Mouse (Mus musculus) lung, postnatal 10 days (tissue): ENCODE measurements at regions not wholly inside any gene's neighbourhood (a gene's known extent, or its start where the extent isn't known, plus 50 kb on each side); places are given as distances from the start of the nearest gene placed in this dataset.

ENCODE experiments used
- DNase-seq: peaks from one replicate; pipeline ENCODE4 v3.0.0; 2021

DNA sequence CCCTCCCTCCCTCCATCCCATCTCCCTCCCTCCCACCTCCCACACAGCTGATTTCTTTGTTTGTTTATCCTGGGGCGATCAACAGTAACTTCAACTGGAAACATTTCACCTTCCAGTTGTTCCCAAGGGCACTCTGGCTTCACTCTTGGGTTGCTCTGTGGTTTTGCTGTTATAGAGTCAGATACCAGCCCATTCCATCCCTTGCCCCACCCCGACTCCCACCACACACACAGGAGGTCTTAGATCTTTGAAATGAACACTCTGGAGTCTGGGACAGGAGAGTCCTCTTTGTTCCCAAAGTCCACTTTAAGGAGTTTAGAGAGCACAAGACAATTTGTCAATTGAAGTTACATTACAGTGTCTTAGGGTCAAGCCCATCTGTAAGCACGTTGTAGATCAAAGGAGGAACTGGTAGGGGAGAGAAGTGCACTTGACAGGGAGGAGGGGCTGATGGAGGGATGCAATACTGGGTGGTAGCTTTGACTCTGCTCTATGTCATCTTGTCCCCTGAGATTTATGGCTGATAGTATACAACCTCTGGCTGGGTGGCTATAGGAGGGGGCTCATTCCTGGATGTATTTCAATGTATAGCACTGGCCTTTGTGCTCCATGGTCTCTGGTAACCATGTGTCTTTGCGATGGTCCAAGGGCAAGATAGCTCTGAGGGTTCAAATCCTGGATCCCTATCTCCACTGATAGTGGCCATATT lies 313.9 kb downstream of the Glrx3 start:
- DNase-seq = no peak

DNA sequence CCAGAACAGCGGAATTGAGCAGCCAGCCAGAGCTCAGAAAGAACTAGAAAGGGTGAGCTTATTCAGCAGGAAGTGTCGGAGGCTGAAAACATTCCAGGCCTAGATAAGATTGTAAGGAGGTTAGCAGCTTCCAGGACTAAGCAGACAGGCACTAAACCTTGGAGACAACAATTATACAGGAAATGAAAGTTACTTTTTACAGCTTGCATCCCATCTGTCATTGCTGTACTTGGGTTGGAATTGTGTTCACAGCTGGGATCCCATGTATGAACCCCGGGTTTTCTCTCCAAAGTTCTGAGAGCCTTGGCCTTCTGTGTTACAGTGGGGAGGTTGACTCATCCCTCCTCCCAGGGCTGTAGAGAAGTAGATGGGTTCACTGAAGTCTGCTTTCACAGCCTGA lies 328.5 kb downstream of the Glrx3 start:
- DNase-seq = no peak

DNA sequence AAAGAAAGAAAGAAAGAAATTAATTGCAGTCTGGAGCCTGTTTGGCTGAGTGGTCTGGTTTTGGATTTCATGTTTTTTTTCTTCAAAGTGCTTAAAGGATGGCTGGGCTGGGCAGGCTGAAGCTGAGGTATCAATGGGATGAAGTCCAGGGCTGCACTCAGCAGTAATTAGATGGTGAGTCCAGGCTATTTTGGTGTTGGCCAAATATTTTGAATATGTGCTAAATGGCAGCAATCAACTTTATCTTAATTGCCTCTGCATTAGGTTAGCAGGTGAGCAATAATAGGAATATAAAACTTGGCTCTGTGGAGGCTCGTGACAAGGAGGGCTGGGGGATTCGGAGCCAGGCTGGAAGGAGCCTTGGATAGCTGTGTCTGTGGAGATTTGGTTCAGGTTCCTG lies 329.3 kb downstream of the Glrx3 start:
- DNase-seq = no peak

DNA sequence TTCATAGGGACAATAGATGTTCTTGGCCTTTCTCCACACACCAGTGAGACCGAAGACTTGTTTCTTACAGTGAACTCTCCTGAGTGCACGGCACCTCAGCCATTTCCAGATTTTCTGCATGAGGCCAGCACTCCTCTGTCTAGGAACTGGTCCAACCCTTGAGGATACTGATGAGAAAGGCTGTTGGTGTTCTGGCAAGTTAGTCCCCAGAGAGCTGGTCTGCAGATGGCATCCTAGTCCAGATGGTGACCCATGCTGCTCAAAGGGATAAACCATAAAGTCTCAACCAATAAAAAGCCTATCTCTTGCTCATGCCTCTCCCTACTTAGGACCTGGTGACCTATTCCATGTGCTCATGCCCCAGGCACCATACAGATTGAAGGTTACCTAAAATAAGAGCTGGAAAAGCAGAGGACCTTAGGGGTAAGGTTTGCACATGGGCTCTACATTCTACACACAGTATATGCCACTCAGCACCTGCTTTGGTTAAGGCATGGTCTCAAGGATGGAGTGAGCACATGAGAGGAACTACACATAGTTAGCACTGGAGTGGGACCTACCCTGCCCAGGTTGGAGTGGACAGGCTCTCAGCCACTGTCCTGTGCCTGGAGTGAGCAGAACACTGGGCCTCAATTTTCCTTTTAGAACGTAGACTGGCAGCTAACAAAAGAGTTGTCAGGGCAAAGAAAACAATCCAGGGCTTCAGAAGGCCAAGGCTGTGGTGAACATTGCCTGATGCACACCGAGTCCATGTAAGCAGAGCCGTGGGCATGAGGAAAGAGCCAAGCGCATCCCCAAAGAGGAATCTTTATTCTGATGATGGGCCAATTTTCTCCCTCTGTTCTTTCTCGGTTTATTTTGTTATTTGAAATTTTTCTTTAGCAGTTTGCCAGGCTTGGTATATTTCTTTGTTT lies 335.9 kb downstream of the Glrx3 start:
- DNase-seq = no peak

DNA sequence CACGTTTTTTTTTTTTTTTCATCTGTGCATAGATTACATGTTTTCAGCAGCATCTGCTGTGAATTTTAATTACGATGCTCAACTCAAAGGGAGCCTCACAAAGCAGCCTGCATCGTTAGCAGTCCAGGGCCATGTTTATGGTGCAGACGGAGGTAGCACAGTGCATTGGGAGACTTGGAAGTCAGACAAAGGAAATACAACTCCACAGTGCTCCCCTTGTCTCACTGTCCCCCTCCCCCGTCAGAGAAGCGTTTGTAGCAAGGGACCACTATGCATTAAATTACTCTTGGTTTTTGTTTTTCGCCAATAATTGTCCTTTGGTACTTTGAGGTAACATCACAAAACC lies 336.5 kb downstream of the Glrx3 start:
- DNase-seq = no peak

DNA sequence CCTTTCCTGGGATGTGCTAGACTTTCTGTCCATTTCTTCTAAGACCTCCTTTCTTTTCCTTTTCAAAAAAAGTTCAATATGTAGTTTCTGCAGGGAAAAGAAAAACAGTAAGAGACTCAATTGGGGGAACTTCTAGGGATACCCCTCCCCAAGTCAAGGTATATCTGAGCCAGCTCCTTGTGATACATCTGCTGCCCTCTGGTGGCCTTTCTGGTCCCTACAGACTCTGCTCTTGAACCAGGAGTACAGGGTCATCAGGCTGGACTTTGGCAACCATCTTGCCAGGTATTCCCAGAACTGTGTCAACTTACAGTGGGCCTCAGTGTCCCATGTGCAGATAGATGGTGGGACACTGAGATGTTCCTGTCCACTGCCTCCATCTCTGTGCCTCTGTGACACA lies 346.5 kb downstream of the Glrx3 start:
- peak; percentile 33 for DNase-seq

DNA sequence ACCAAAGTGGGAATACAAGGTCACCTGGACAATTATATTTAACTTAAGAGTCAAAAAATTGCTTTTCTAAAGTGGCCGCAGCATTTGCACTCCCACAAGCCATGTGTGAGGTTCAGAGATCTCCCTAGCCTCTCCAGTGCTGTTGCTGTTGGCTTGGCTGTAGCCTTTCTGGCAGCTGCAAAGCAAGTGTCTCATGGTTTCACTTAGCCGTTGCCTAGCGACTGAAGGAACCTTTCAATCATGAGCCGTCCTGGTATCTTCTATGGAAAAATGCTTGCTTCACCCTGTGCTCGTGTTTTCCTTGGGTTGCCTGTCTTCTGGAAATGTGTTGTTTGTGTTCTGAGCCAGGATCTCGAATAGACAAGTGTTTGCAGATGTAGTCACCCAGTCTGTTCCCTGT lies 367.9 kb downstream of the Glrx3 start:
- DNase-seq = peak; percentile 56

DNA sequence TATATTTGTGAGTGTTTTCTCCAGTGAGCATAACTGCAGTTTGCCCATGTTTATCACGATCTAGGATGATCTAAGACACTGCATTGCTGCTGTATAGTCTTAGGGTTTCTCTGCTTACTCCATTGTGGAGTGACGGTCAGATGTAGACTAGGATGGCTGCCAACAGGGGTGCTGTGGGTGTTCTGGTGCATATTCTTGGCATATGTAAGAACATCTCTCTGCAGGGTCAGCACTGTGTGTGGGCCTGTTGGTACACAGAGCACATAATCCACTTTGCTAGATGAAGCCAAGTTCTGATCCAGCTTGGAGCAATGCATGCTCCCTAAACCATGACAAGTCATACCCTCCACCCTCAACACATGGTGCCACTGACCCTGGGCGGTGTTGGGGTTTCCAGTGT lies 375.4 kb downstream of the Glrx3 start:
- peak; percentile 15 for DNase-seq

DNA sequence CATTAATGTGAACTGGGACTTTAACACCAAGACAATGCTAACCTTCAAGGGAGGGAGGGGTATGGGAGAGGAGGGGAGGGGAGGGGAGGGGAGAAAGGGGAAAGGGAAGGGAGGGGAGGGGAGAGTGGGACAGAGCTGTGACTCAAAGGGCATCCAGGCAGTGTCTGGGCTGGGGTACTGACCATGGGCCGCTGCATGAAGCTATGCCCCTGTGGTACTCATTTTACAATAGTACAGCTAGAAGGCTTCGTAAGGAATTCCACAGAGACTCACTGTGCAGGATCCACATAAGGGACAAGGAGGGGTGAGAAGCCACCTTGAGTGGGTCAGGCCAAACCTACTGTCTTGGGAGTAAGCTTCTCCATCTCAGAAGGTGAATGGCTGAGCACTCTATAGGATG lies 403.1 kb downstream of the Glrx3 start:
- no peak for DNase-seq

DNA sequence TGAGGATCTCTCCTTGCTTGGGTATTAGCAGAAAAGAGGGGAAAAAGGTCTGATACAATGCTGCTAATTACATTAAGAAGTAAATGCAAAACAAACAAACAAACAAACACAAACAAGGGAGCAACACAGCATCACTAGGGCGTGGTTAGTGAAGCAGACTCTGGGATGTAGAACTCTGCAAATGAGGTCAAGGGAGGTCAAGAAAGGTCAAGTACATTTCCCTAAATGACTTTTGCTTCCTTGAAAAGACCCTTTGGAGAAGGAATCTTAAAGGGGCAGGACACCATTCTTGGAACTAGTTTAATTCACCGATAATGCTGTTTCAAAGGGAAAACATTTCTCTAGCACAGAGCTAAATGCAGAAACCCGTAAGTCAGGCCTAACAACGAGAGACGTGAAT lies 403.6 kb downstream of the Glrx3 start:
- no peak for DNase-seq

DNA sequence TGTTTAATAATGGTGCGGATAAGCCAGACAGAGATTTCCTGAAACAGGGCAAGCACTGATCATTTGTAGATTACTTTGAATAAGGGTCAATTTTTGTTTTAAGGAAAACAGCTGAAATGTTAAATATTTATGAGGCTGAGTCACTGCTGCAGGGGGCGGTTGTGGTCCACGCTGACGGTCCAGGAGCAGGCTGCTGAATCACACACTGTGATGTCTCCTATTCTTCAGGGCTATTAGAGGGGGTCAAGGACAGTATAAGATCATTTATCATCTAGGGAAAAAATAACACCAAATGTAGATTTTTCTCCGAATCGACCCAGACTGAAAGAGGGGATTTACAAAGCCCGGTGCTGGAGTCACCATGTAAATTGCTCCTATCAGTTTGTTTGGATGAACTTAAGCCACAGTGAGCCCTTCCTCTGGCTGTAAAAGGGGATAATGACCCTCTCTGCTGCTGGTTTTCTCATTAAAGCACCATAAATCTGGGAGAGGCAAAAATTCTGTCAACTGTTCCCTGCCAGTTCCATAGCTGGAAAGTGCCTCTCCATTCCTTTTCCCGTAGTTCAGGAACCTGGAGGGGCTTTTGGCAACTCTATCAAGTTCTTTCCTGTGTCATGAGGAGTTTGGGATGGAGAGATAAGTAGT lies 404.2 kb downstream of the Glrx3 start:
- no peak for DNase-seq

DNA sequence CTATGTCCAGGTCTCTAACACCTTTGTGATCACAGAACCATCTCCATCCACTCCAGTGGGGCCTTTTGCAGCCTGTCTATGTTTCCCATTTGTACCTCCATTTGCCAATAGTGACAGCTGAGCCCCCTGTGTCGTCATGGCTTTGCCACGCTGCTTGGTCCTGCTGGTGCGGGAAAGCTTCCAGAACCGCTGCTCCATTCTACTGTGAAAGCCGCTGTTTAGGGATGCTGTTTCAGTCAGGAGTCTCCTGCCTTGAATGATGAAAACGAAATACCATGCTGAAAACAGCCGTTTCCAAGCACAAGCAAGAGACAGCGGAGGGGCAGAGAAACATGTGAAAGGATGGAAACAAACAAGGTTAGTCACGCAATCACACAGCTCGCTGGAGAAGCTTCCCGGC lies 410.4 kb downstream of the Glrx3 start:
- DNase-seq = no peak

DNA sequence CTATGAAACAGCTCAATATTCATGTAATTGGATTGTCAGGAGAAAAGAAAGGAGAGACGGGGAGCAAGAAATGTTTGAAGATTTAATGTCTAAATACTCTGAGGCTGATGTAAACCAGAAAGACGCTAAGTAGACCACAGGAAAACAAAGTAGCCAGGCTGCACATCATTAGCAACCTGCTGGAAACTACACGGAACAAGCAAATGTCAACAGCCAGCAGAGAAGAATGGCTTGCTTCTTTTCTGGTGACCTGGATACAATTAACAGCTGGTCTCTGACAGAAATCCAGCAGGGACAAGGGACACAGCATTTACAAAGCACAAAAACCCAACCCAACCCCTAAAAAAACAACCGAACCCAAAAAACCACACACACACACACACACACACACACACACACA lies 413.6 kb downstream of the Glrx3 start:
- no peak for DNase-seq

DNA sequence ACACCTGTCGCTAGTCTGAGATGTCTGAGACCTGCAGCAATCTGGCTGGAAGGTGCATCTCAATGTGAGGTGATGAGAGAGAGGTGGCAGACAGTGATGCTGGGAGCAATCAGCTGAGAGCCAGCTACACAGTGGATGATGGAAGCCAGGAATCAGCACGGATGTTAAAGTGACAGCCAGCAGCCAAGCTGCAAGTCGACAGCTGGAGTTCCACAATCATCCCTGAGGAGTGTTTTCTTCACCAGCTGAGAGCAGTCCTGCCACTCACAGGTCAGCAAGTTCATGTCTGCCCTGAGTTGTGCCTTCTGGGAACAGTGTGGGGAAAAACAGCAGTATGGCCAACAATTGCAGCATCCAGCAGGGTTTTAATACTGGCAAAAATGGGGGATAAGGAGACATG lies 422.3 kb downstream of the Glrx3 start:
- peak; percentile 10 for DNase-seq

DNA sequence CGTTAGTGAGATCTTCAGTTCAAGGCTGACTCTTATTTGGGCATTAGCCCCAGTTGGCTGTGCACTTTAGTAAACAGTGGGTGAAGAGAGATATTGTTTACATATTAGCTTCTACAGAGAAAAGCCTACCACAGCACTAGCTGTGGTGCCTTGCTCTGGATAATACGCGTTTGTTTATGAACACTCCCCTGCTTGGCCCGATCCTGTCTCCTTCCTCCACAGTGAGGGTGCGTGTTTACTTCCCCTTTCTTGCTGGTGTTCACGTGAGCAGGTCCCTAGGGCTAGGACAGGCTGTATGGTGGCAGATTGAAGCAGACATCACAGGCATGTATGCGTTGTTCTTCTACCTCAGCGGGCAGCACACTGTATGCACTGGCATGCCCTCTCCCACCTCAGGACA lies 423.1 kb downstream of the Glrx3 start:
- no peak for DNase-seq

DNA sequence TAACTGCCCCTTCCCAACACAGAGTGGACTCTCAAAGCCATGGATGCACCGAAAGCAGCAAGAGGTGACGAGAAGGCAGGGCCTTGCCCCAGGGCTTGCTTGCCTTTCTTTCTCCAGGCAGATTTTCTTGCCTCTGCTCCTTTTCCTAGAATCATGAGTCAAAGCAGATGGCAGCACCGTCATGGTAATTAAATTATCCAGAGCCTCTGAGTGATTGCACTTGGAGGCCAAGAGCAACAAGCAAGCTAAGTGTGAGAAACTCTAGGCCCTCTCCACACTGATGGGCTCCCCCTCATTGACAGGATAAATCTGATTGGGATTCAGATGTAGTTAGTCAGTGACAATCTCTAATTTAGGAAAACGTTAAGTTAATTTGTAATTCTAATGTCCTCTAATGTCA lies 427.5 kb downstream of the Glrx3 start:
- DNase-seq = no peak

DNA sequence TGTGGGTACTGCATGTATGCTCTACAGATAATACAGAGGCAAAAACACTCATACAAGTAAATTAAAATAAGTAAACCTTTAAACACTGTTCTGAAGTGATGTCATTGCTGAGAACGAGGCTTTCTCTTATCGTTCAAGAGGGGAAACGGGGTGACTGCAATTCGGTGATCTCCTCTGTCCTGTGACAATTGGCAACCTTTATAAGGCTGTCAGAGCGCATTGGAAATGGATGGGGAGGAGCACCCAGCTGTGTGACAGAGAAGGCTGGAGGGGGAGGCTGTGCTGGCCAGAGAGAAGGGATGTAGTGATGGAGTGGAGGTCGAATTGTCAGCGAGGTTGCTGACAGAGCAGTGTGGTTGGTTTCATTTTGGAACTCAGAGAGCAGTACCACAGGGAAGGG lies 428.0 kb downstream of the Glrx3 start:
- DNase-seq = no peak

DNA sequence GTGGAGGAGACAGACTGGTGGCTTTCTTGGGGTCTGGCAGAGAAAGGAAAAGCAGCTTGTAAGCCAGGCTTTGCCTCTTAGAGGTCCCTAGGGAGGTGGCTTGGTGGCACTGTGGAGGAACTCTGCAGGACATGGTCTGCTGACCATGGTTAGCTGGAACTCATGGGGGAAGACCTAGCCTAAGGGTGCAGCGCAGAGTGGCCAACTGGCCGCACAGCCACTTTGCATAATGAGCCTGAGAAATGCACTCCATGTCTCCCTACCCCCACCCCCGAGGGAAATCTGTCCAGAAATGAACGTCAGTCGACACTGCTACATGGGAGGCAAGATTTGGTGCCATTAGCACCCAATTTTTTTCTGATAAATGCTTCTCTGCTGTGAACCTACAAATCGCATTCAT lies 429.5 kb downstream of the Glrx3 start:
- DNase-seq = no peak

DNA sequence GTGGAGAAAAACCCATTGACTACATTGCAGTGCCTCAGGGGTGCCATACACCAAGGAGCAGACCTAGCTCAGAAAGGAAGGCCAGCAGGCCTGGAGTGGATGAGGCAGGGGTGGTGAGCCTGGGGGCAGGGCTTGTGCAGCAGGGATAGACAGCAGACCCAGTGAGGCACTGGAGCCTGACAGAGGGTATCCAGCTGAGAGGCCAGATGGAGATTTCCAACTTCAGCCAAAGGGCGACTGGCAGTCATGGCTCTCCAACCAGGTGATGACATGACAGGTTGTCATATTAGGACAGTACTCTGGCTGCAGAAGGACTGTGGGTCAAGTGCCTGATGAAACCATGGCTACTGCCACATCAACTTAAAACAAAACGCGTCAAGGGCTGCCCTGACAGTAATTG lies 431.1 kb downstream of the Glrx3 start:
- no peak for DNase-seq

DNA sequence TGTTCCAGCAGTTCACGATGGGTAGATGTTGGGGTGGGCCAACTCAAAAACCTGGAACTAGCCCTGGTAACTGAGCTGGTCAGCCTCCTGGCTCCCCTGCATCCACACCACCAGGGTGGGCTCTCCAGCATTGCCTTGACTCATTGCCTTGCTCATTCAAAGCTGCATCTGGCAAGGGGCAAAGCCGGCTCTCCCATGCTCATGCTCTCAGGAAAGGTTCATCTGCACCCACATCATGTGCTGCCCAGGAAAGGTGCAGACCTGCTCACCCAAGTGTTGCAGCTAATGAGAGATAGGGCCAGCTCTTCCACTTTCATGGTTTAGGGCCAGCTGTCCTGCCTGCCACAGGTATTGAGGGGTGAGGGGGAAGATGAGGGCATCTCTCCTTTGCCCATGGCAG lies 437.9 kb downstream of the Glrx3 start:
- DNase-seq = no peak

DNA sequence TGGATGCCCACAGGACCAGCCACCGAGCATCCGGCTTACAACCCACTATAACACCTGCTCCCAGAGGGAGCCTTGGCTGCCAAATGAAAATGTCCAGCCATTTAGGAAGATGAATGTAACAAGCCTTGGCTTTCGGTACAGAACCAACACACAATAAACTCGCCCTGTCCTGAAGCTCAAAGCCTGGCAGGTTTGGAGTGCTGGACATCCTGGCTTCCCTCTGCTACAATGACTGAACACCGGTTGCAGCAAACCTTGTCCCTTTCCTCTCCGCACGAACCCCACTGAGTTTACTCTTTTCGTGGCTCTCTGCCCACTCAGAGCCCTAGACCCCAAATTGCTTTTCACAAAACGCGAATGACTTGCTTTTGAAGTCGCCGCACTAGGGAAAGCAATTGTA lies 441.9 kb downstream of the Glrx3 start:
- no peak for DNase-seq

DNA sequence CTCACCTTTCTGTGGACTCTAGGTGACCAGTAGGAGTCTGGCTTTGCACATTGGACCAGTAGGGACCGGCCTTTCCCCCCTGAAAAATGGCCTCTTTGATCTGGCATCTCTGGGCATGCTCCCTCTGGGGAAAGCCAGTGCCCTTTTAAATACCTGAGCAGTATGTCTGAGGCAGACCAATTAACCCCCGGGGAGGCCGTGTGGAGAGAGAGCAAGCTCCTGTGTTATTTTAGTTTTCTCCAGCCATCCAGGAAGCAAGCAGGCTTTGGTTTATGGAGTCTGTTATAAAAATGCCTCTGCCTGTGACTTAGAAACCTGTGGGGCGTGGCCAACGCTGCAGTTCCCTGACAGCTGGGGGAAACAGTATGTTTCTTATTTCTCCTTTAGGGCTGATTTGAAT lies 445.5 kb downstream of the Glrx3 start:
- DNase-seq = no peak

DNA sequence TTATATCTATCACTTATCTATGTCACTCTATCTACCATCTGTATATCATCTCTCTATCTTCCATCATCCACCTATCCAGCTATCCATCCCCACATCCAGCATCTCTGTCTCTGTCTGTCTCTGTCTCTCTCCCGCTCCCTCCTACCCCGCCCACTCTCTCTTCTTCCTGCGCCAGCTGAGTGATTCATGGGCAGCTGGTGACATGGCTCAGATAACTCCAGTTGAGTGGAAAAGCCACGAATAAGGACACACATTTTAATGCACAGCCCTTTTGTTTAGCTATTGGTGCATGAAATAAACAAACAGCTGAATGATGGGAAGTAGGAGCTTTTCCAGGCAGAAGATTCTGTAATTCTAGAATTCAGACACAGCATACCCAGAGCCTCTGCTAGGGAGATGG lies 446.3 kb downstream of the Glrx3 start:
- no peak for DNase-seq

DNA sequence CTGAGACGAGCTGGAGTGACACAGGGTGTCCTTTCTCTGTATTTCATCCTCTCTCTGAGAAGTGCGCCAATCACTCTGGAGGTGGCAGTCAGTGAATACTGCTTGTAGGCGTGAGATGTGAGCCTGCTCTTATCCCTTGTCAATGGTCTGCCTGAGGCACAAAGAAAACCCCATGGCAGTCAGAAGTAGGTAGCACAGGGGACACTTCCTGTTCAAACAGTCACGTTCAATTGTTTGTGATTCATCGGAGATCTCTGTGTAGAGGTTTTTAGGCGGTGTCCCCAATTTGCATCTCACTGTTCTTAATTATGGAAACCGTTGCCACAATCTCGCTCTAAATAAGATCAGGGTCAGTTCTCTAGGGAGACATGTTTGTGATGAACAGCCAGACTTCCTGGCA lies 447.7 kb downstream of the Glrx3 start:
- DNase-seq = no peak
